Mouse (Mus musculus): ENCODE data around the gene Tpx2. TPM values are rescaled to one million over a fixed set of nuclear protein-coding genes. Genes with fewer than 3 reads are reported as not detected.

The Tpx2 gene
- polyA plus RNA-seq, 1 experiment from 2014 or later, result 21.9 TPM

DNA sequence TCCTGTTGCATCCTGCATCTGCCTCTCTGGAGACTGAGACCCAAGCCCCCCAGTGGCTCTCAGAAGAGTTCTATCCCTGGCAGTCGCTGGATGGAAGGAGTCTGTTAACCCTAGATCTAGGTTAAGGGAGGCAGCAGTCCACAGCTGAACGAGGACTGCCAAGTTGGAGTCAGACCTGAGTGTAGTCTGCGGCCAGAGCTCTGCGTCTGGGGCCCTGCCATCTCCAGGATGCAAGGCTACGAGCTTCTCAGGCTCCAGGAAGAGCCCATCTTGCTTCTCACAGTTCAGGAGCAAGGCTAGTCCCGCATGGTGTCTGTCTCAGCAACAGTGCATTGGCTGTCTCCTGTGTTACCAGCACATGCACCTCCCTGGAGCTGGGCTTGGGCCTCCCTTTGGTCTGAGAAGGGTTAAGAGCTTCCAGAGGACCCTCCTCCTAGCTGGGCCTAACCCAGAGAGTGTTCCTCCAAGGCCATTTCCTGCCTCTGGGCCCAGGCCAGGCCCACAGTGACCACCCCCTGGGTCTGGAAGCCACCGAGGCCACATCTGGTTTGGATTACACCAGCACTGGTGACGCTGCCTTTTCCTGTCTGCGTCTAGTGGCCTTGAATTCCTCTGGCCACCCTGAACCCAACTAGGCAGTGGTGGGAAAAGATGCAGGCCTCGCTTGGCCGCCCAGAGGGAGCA lies 77.6 kb downstream of the Tpx2 start:
- Histone ChIP-seq H3K4me1 (replicated peaks) (peaks cover 14% of the 10 kb centered on the region), H3K27ac (no peak overlapping the region), H3K9me3 (no peaks in the 10 kb centered on the region), H3K27me3 (no peaks in the 10 kb centered on the region), H3K9ac (no peak overlapping the region; the same call in 1 of the 2 replicates), H3K4me3 (no peak overlapping the region), H3K4me2 (no peak overlapping the region), H3K36me3 (no peaks in the 10 kb centered on the region)
- 63% methylated on average over 11 of the region's 11 CpGs for WGBS
- ATAC-seq (ENCODE audit: low FRiP score), result no peak

DNA sequence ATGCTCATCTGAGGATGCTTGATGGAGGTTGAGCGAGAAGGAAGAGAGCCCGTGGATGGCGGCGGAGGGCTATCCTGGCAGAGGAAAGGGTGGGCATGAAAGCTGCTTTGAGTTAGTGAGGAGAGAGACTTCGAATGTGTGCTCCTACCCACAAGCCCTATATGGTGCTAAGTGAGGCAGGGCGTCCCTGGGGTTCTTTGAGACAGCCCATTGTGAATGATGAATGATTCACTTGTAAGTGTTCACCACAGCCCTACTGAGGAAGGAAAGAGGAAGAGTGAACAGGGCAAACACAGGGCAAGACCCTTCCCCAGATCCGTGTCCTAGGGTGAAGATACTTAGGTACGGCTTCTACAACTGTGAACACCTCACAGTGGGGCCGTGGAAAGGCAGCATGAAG lies 79.1 kb downstream of the Tpx2 start:
- Histone ChIP-seq H3K9ac (no peak overlapping the region), H3K9me3 (no peaks in the 10 kb centered on the region), H3K4me2 (no peak overlapping the region), H3K36me3 (no peaks in the 10 kb centered on the region), H3K27me3 (no peaks in the 10 kb centered on the region), H3K27ac (no peak overlapping the region), H3K4me1 (replicated peaks) (peaks cover 15% of the 10 kb centered on the region), H3K4me3 (no peak overlapping the region)
- 70% methylated on average over 9 of the region's 9 CpGs for WGBS
- no peak for ATAC-seq (ENCODE audit: low FRiP score)

DNA sequence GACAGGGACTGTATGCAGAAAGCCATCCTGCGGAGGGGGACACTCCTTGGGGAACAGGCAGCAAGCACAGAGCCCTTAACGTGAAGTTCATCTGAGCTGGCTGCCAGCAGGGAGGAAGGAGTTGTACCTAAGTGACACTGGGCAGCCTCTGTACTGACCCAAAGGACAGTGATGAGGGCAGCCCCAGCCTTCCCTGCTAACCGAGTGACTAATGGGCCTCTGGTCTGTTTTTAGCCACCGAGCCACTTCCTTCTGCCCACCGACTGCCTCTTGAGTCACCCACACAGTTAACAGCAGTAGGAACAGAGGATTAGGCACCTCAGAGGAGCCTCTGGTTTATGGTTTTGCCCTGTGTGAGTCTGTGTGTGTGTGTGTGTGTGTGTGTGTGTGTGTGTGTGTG lies 79.6 kb downstream of the Tpx2 start:
- H3K9ac ChIP-seq, result no peak overlapping the region
- no peak overlapping the region for H3K4me2 ChIP-seq
- peaks cover 12% of the 10 kb centered on the region for H3K4me1 ChIP-seq (replicated peaks)
- H3K27ac ChIP-seq, result no peak overlapping the region
- no peaks in the 10 kb centered on the region for H3K9me3 ChIP-seq
- H3K36me3 ChIP-seq, result no peaks in the 10 kb centered on the region
- WGBS, result 71% methylated on average over 5 of the region's 5 CpGs
- no peak for ATAC-seq (ENCODE audit: low FRiP score)
- H3K27me3 ChIP-seq, result no peaks in the 10 kb centered on the region
- H3K4me3 ChIP-seq, result no peak overlapping the region

DNA sequence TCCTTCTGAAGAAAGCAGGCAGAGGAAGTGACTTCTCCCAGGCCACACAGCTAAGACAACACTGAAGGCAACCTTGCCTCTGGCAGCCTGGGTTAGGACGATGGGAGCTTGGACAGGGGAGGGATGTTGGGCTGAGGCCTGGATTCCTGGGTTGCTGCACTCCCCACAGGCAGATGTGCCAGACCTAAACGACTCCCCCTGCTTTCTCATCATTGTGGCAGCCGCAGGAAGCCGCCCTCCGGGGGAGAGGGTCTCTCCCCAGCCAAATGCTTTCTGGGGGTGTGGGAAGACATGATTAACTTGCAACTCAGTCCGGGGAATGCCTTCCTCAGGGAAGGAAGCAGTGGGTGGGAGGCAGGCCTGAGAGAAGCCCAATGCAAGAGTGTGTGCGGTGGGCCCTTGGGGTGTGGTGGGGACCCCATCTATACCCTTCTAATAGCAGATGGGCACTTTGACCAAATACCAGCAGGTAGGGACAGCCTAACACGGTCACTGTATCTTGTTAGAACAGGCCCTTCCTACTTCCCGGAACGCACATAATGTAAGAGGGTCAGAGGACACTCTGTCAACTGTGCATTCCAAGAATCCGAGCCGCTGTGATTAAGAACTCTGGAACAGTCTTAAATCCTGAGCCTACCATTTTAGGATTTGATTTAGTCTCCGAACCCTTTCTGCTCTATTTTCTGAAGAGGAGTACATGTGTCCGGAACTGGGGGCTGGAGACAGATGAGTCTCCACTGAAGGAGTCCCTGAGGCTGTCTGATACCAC lies 80.6 kb downstream of the Tpx2 start:
- ATAC-seq (ENCODE audit: low FRiP score), result no peak
- Histone ChIP-seq H3K9me3 (no peaks in the 10 kb centered on the region), H3K27me3 (no peaks in the 10 kb centered on the region), H3K4me3 (no peak overlapping the region), H3K4me2 (no peak overlapping the region), H3K27ac (no peak overlapping the region), H3K9ac (peak overlapping the region; percentile 15; the same call in 1 of the 2 replicates), H3K4me1 (replicated peaks) (peaks cover 10% of the 10 kb centered on the region), H3K36me3 (no peaks in the 10 kb centered on the region)
- WGBS, result 58% methylated on average over 14 of the region's 14 CpGs

DNA sequence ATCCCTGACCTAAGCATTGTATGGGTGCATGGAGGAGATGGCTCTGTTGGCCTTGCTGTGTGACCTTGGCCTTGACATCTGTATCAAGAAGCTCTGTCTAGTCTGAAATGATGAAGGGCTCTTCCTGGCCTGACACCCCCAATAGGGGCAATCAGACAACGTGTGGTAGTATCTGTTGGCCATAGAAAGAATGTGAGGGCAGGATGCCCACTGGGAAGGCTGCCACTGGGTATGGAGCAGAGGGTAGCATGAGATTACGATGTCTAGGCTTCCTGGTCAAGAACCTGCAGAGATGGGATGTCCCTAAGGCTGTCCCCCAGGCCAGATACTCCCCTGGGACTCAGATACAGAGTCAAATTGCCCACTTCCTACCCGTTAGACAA lies 81.2 kb downstream of the Tpx2 start:
- Histone ChIP-seq H3K36me3 (no peaks in the 10 kb centered on the region), H3K4me2 (no peak overlapping the region), H3K27ac (no peak overlapping the region), H3K4me1 (replicated peaks) (peaks cover 5% of the 10 kb centered on the region; the same call in 1 of the 2 replicates), H3K27me3 (no peaks in the 10 kb centered on the region), H3K4me3 (no peak overlapping the region), H3K9ac (no peak overlapping the region), H3K9me3 (no peaks in the 10 kb centered on the region)
- no peak for ATAC-seq (ENCODE audit: low FRiP score)
- WGBS, result 70% methylated on average over 3 of the region's 3 CpGs

DNA sequence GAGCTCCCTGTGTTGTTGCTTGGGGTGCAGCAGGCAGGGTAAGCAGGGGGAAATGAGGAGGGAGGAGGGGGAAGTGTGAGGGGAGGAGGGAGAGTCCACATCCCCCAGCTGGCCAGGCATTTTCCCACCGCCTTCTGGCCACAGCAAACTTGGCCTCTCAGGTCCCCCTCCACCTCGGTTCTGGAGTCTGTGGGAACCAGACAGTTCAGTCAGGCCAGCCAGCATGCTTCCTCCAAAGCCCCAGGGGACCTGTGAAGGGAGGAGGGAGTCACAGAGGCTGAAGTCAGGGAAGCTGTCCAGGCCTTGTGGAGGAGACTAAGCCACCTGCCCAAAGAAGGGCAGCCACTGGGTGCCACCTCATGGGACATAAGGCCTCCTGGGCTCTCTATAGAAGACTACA lies 82.5 kb downstream of the Tpx2 start:
- Histone ChIP-seq H3K4me3 (no peak overlapping the region), H3K36me3 (no peaks in the 10 kb centered on the region), H3K27ac (peak overlapping the region; percentile 18; the same call in 1 of the 2 replicates), H3K27me3 (no peaks in the 10 kb centered on the region), H3K9me3 (no peaks in the 10 kb centered on the region), H3K4me1 (replicated peaks) (peaks cover 5% of the 10 kb centered on the region; the same call in 1 of the 2 replicates), H3K4me2 (no peak overlapping the region), H3K9ac (no peak overlapping the region)
- 42% methylated on average over 2 of the region's 2 CpGs for WGBS
- ATAC-seq (ENCODE audit: low FRiP score), result no peak

DNA sequence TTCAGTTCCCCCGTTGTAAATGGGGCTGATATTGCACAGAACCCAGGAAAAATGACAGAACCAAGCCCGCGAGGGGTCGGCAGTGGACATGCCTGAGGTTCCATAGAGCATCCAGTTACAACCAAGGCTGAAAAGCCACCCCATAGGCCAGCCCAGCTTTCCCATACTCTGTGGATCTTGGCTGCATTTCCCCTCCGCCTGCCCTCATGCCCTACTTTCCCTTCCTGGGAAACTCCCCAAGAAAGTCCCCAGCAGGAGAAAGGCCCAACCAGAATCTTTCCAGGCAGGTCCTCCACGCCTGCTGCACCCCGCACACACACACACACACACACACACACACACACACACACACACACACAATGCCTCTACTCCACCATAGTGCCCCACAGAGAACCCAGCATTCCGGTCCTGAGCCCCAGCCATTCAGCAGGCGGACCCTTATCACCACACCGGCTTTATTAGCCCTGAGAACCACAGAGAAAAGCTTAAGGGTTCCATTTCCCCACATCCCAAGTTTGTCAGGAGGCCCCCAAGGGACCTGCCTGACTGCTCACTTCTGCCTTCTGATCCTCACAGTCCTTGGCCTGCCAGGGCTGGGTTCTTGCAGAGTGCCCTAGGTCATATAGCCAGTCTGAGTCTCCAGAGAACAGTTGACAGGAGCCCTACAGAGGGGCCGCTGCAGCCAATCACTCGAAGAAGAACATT lies 83.8 kb downstream of the Tpx2 start:
- 73% methylated on average over 11 of the region's 12 CpGs for WGBS
- no peak for ATAC-seq (ENCODE audit: low FRiP score)

DNA sequence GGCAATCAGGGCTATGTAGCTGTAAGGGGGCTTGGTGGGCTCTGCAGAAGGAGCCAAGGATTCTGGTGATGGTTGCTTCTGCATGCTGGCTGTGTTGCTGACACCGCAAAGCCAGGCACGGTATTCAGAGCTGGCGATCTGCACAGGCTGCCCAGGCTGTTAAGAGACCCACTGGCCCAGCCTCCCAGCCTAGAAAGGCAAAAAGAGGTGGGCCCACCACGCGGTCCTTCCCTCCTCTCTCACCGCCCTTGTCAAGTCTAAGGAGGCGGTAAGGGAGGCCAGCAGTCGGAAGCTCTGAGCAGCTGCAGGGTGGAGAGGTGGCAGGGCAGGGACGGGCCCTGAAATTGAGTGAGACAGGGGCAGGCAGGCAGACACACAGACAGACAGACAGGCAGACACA lies 85.3 kb downstream of the Tpx2 start, which contains the start of gene Foxs1:
Gene Foxs1, minus strand, starts transcription at position 161 of the 400 bp plus-strand sequence.
- Histone ChIP-seq H3K36me3 (no peaks in the 10 kb centered on the region), H3K27ac (no peak within 1 kb of the TSS), H3K27me3 (peaks cover 18% of the 10 kb centered on the region; the same call in 1 of the 2 replicates), H3K4me3 (no peak within 1 kb of the TSS), H3K9me3 (no peaks in the 10 kb centered on the region), H3K9ac (no peak within 1 kb of the TSS; the same call in 1 of the 2 replicates), H3K4me1 (replicated peaks) (peaks cover 5% of the 10 kb centered on the region; the same call in 1 of the 2 replicates), H3K4me2 (no peak within 1 kb of the TSS)
- 35% methylated on average over 9 of the region's 9 CpGs for WGBS
- no peak for ATAC-seq (ENCODE audit: low FRiP score)

More for the DNA sequence above, 83.8 kb downstream of the Tpx2 start:
- no peak overlapping the region for H3K4me2 ChIP-seq
- no peak overlapping the region for H3K9ac ChIP-seq
- H3K4me3 ChIP-seq, result no peak overlapping the region
- H3K9me3 ChIP-seq, result no peaks in the 10 kb centered on the region
- H3K36me3 ChIP-seq, result no peaks in the 10 kb centered on the region
- H3K4me1 ChIP-seq (replicated peaks), result peaks cover 5% of the 10 kb centered on the region; the same call in 1 of the 2 replicates
- no peak overlapping the region; the same call in 1 of the 2 replicates for H3K27ac ChIP-seq
- H3K27me3 ChIP-seq, result peaks cover 13% of the 10 kb centered on the region; the same call in 1 of the 2 replicates

DNA sequence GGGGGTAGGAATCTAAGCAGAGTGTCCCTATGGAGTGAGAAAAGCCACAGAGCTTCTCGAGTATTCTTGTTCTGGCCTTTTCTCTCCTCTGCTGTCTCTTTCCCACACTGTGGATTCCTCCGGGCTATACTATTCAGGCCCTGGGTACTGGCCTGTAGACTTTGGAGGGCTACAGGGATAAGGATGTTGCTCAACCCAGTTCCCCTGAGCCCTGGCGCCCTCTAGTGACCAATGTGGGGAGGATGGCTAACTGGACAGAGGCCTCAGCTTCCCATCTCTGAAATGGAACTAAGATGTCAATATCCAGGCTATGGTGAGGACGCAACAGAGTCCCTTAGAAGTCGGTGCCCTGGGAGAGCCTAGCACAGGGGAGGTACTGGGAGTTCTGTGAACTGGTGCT lies 85.8 kb downstream of the Tpx2 start:
- no peak overlapping the region for H3K4me2 ChIP-seq
- H3K36me3 ChIP-seq, result no peaks in the 10 kb centered on the region
- H3K27ac ChIP-seq, result no peak overlapping the region
- WGBS, result 35% methylated on average over 5 of the region's 5 CpGs
- no peaks in the 10 kb centered on the region for H3K9me3 ChIP-seq
- H3K9ac ChIP-seq, result no peak overlapping the region
- H3K4me1 ChIP-seq (replicated peaks), result peaks cover 5% of the 10 kb centered on the region; the same call in 1 of the 2 replicates
- H3K27me3 ChIP-seq, result peaks cover 18% of the 10 kb centered on the region; the same call in 1 of the 2 replicates
- ATAC-seq (ENCODE audit: low FRiP score), result no peak
- no peak overlapping the region for H3K4me3 ChIP-seq

DNA sequence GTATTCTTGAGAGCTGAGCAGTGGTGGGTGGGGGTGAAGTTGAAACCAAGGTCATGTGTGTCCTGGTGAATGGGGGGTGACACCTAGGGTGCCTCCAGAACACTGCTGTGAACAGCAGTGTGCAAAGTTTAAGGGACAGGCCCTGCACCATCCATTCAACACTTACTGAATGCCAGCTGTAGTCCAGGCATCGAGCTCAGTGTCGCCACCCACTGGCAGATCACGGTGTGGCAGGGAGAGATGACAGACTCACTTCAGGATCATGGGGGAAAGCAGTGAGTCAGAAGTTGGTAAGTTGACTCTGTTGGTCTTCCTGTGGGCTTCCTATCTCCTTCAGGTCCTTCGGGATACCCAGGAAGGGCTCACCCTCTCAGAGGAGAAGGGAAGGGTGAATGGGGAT lies 92.1 kb downstream of the Tpx2 start:
- Histone ChIP-seq H3K36me3 (no peaks in the 10 kb centered on the region), H3K27ac (no peak overlapping the region), H3K4me1 (replicated peaks) (peaks cover 16% of the 10 kb centered on the region), H3K27me3 (peaks cover 69% of the 10 kb centered on the region), H3K9ac (no peak overlapping the region), H3K4me3 (no peak overlapping the region), H3K4me2 (no peak overlapping the region), H3K9me3 (no peaks in the 10 kb centered on the region)
- WGBS, result 15% methylated on average over 4 of the region's 4 CpGs
- ATAC-seq (ENCODE audit: low FRiP score), result no peak

DNA sequence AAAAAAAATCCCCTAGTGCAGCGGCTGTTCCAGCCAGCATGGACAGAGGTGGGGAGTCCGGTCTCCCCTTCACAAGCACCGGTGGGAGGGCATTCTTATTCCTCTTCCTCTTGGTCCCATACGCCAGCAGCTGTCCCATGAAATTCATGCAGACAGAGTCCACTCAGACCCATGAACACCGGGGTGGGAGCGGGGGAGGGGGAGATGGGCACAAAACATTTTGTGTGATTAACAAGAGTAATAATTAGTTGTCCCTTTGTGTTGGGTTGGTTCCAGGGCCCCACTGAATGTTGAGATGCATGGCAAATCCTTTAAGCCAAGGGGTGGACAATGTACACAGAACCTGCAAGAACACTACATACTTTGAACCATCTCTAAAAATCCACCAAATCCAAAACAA lies 93.3 kb downstream of the Tpx2 start:
- Histone ChIP-seq H3K4me3 (no peak overlapping the region), H3K9me3 (no peaks in the 10 kb centered on the region), H3K36me3 (no peaks in the 10 kb centered on the region), H3K27ac (no peak overlapping the region), H3K9ac (no peak overlapping the region), H3K4me2 (no peak overlapping the region), H3K27me3 (peaks cover 73% of the 10 kb centered on the region), H3K4me1 (replicated peaks) (peaks cover 16% of the 10 kb centered on the region)
- WGBS, result 79% methylated on average over 6 of the region's 6 CpGs
- ATAC-seq (ENCODE audit: low FRiP score), result no peak

DNA sequence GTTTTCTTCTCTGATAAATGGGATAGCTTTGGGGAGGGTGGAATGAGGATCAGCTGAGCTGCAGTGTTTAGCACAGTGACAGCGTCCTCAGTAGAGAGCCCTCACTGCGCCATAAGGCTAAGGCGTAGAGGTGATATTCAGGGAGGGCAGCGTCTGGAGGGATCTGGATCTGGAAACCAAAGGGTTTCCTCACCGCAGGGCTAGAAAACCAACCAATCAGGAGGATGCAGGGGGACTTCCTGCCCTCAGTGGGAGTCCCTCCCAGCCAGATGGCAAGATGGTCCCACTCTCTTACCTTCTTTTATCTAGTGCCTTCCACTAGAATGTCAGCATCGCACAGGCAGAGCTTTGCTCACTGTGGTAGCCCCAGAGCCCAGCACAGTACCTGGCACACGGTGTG lies 94.0 kb downstream of the Tpx2 start:
- H3K4me2 ChIP-seq, result no peak overlapping the region
- no peaks in the 10 kb centered on the region for H3K36me3 ChIP-seq
- WGBS, result 28% methylated on average over 7 of the region's 7 CpGs
- H3K27ac ChIP-seq, result no peak overlapping the region
- H3K4me3 ChIP-seq, result no peak overlapping the region
- no peaks in the 10 kb centered on the region for H3K9me3 ChIP-seq
- no peak overlapping the region for H3K9ac ChIP-seq
- H3K4me1 ChIP-seq (replicated peaks), result peaks cover 17% of the 10 kb centered on the region
- no peak for ATAC-seq (ENCODE audit: low FRiP score)
- H3K27me3 ChIP-seq, result peaks cover 73% of the 10 kb centered on the region

Data from hindbrain, embryonic 13.5 days (tissue).